Mouse (Mus musculus) mature B cell (primary cell): ENCODE results near the gene Btf3l4.

Source experiments
- in situ Hi-C: fragments of 300-500 bp; cut with MboI; formaldehyde crosslinking; loops from 2 replicates; pipeline ENCODE4 v1.14.3; 2019

Gene Btf3l4

GRCm38 (mm10) chr4:108826096-108826495 lies 7.3 kb downstream of the Btf3l4 start:
- in situ Hi-C loops, result loop anchor here (25.0 kb wide), 1 partner anchor 836 kb away; the partner anchor contains the start of gene Cdkn2c

DNA sequence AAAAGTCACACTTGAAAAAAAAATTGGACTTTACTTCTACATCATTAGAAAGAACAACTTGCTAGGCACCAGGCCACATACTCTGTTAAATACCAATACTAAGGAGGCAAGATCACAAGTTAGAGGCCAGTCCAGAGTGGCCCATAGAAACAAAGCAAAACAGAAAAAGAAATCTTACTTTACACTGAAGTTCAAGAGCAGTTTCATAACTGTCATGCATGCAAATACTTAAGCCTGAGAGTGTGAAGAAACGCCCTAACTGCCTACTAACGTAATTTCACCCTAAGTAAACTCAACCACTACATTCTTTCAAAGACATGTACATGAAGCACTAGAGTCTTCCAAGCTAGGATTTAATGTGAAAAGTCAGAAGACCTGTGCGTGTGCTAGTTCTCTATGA lies 7.7 kb downstream of the Btf3l4 start:
- in situ Hi-C loops, result loop anchor here (25.0 kb wide), 1 partner anchor 837 kb away; the partner anchor contains the start of gene Cdkn2c

- in situ Hi-C loops, result no loop called here
Measured at GRCm38 (mm10) chr4:108811550-108811949, 21.9 kb downstream of the Btf3l4 start.

DNA sequence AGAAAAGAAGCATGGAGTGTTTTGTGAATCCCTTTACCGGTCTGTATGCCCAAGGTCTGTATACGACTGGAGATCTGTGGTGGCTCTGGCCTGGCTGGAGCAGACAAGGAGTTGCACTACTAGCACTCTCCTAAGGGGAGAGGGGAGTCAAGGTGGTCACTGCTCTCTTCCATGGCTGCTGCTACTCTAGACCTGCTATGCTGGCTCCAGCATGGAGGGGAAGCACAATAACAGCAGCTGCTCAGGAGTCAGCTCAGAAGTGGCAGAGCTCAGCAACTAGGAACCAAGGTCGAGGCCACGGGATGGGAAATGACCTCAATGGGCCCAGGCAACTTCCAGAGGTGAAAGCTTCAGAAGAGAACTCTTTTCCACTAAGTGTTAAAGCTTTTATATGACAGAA lies 22.3 kb downstream of the Btf3l4 start:
- in situ Hi-C loops, result no loop called here

DNA sequence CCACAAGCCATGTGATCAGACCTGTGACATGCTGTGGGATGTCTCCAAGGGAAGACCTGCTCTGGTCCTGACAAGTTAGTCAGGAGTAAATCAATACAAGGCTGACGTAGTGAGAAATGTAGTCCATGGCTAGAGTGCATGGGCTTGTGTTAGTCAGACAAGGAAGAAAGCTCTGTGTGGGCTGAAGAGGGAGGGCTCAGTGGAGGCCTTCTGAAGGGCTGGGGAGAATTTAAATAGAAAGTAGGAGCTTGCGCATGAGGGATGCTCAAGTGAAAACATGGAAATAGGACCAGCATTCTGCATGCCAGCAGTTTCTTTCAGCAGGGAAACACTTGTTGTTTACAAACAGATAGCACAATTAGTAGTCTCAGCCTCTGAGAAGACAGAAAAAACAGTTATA lies 29.9 kb downstream of the Btf3l4 start:
- in situ Hi-C loops, result no loop called here

DNA sequence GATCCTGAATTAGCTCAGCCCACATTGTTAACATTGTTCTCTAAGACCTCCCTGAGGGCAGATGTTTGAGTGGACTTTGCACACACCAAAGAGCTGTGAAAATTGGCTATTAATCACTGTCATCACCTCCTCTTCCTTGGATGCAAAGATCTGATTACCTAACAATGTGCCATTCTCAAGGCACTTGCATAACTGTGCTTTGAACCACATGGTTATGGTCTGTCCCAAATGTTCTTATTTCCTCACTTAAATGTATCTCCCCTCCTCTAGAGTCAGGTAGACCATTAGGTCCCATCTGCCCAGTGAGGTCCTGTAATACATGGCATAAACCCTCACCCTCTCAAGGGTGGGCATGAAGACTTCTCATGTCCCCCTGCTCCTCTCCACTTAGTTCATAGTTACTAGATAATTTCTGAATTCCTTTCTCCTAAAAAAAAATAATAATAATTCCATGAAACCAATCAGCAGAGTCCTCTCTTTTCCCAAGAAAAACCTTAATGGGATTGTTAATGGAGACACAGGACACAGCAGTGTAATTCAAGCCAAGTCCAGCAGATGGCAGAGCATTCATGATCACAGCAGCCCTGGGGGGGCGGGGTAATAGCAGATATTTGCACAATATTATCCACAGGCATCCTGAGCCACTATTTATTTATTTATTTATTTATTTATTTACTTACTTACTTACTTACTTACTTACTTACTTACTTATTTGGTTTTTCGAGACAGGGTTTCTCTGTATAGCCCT lies 35.2 kb downstream of the Btf3l4 start:
- in situ Hi-C loops, result no loop called here

GRCm38 (mm10) chr4:108796701-108797100 lies 36.7 kb downstream of the Btf3l4 start:
- in situ Hi-C loops, result no loop called here

- in situ Hi-C loops, result no loop called here
Measured at GRCm38 (mm10) chr4:108793941-108794340, 39.5 kb downstream of the Btf3l4 start.

DNA sequence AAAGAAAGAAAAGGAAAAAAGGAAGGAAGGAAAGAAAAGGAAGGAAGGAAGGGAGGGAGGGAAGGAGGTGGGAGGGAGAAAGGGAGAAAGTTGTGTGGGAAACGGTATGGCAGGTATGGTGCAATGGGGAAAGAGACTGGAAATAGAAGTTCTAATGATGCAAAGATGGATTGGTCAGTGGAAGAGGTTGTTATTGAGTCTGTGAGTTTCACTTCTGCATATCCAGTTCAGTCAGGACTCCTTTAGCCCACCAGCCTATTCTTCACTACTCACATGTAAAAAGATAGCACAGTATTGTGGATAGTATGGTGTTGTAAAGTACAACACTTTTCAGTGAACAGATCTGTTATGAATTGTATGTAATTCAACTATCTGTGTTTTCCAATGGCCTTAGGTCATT lies 42.9 kb downstream of the Btf3l4 start:
- in situ Hi-C loops, result no loop called here

DNA sequence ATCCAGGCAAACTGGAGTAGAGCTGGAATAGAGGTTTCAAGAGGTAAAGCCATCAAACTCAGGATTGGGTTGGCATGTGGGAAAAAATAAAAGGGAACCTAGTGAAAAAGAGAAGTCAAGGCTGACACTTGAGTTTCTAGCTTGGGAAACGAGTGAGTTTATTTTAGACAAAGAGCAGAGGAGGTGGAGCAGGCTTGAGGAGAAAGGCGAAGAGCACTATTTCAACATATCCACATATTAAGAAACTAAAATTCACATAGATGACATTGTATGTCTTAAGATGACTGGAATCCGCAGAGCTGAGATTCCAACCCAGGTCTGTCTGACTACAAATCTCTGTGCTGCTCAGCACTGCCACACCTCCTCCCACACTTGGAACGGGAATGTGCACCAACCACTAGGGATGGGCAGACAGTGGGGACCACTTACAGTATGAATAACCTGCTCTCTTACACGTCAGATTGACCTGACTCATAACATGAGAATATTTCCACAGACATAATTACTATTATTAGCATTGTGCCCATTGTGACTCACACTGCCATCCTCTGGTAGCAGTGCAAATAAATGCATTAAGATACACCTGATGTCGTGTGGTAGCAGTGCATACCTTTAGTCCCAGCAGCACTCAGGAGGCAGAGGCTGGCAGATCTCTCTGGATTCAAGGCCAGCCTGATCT lies 44.0 kb downstream of the Btf3l4 start:
- in situ Hi-C loops, result no loop called here

GRCm38 (mm10) chr4:108782421-108783085 lies 50.9 kb downstream of the Btf3l4 start:
- in situ Hi-C loops, result no loop called here

DNA sequence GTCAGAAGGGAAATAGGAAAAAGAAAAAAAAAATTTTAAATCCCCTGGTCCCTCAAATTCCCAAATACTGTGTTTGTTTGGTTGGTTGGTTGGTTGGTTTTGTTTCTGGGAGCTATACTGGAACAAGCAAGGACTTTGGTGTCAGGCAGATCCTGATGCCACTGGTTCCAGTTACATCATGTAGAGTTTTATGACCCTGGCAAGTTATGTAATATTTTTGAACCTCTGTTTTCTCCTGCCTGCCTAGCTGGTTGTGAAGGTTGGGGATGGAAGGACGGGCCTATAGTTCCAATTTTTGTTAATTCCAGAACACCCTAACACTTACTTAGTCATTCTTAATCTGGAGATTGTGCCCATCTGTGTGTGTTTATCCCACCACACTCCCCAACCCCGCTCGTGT lies 51.8 kb downstream of the Btf3l4 start:
- in situ Hi-C loops, result no loop called here

GRCm38 (mm10) chr4:108780864-108781205 lies 52.6 kb downstream of the Btf3l4 start:
- in situ Hi-C loops, result no loop called here

GRCm38 (mm10) chr4:108780057-108780863 lies 53.2 kb downstream of the Btf3l4 start, which contains the start of gene Zfyve9:
TSS of gene Zfyve9 (minus strand) at chr4:108780798.
- in situ Hi-C loops, result no loop called here

DNA sequence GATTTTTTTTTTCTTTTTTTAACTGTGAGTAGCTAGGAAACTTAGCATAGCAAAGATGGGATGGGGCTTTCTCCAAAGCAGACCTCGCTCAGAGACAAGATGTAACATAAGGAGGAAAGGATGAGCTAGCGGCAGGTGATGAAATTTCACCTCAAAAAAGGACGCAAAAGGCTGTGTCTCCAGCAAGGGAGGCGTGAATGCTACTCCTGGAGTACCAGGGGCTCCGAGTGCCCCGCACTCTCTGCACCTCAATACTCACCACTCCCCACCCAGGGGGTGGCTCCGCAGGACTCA lies 53.7 kb downstream of the Btf3l4 start:
- in situ Hi-C loops, result no loop called here

- in situ Hi-C loops, result no loop called here
Measured at GRCm38 (mm10) chr4:108768527-108768926, 64.9 kb downstream of the Btf3l4 start.
